Mouse (Mus musculus): ENCODE data around the gene Cirbp. TPM values are rescaled to one million over a fixed set of nuclear protein-coding genes. Genes with fewer than 3 reads are reported as not detected.

Cirbp gene
- polyA plus RNA-seq, 1 experiment from 2014 or later: 91.8 TPM

DNA sequence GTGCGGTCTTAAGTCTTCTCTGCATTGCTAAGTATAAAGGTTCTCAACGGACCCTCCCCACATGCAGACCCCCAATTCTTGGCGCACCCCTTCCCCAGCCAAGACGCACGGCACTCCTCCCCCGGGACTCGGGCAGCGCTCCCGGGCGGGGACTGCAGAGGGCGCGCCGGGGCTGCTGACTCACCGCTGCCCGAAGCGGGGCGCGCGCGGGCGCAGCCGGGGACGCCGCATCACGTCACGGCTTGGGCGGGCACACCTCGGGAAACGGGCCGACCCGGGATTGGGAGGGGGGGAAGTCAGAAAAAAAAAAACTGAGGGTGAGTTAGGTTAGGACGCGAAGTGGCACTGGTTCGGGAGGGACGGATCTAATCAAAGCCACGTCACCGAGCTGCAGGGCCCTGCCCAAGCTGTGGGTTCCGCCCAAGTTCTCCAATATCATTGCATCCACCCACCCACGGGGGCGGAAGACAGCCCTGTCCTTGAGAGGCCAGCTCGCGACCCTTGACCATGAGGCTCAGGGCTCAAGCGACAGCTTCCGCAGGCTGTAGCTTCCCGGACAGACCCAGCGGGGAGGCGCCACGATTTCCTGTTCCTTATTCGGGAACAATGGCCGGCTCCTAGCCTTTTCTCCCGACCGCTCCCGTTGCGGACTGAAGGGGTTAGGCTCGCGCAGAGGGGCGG, 17.0 kb upstream of the Cirbp start:
- H3K4me3 ChIP-seq: peak overlapping the region; percentile 99
- under 1% methylated on average over 57 of the region's 57 CpGs for WGBS
- H3K9me3 ChIP-seq (replicated peaks): no peaks in the 10 kb centered on the region
- DNase-seq (ENCODE audit: low spot score): peak; percentile 92
- H3K27me3 ChIP-seq (ENCODE audit: low read depth, poor library complexity, severe bottlenecking): no peaks in the 10 kb centered on the region
- peak overlapping the region; percentile 100 for H3K27ac ChIP-seq (replicated peaks)
- H3K4me1 ChIP-seq: peaks cover 73% of the 10 kb centered on the region
- H3K36me3 ChIP-seq: peaks cover 72% of the 10 kb centered on the region

DNA sequence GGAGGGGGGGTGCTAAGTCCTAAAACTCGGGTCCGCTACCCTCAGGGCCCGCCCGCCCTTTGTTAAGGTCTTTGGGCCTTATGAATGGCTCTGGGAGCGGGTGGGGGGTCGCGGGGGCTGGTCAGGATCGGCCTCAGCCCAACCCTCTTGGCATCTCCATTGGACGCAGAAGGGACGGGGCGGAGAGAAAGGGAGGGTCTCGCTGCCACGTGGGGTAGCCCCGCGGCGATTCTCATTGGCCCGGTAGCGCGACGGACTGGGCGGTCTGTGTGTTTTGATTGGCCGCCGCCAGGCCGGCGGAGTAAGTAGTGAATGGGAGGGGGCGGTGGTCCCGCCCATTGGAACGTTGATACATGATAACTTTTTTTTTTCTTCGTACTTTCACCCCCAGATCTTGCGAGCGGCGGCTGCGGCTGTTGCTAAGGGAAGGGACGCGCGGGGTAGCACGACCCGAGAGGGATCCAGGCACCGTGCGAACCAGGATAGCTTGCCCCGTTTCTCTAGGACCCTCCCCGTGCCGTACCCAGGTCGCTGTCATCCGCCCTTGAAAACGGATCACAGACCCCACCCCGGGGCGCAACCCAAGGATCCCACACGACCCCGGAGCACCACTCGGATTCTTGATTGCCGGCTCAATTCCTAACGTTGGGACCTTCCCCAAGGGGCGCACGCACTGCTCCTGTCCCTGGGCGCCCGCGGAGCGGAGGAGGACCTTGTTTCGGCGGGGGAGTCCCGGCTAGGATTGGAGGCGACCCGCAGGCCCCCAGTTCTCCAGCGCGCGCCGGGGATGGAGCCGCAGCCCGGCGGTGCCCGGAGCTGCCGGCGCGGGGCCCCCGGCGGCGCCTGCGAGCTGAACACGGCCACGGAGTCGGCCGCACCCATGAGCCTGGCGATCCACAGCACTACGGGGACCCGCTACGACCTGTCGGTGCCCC, 16.2 kb upstream of the Cirbp start:
- no peaks in the 10 kb centered on the region for H3K9me3 ChIP-seq (replicated peaks)
- H3K4me3 ChIP-seq: peak overlapping the region; percentile 99
- H3K27me3 ChIP-seq (ENCODE audit: low read depth, poor library complexity, severe bottlenecking): no peaks in the 10 kb centered on the region
- peaks cover 73% of the 10 kb centered on the region for H3K4me1 ChIP-seq
- WGBS: under 1% methylated on average over 88 of the region's 88 CpGs
- peaks cover 72% of the 10 kb centered on the region for H3K36me3 ChIP-seq
- H3K27ac ChIP-seq (replicated peaks): peak overlapping the region; percentile 100
- DNase-seq (ENCODE audit: low spot score): peak; percentile 99

DNA sequence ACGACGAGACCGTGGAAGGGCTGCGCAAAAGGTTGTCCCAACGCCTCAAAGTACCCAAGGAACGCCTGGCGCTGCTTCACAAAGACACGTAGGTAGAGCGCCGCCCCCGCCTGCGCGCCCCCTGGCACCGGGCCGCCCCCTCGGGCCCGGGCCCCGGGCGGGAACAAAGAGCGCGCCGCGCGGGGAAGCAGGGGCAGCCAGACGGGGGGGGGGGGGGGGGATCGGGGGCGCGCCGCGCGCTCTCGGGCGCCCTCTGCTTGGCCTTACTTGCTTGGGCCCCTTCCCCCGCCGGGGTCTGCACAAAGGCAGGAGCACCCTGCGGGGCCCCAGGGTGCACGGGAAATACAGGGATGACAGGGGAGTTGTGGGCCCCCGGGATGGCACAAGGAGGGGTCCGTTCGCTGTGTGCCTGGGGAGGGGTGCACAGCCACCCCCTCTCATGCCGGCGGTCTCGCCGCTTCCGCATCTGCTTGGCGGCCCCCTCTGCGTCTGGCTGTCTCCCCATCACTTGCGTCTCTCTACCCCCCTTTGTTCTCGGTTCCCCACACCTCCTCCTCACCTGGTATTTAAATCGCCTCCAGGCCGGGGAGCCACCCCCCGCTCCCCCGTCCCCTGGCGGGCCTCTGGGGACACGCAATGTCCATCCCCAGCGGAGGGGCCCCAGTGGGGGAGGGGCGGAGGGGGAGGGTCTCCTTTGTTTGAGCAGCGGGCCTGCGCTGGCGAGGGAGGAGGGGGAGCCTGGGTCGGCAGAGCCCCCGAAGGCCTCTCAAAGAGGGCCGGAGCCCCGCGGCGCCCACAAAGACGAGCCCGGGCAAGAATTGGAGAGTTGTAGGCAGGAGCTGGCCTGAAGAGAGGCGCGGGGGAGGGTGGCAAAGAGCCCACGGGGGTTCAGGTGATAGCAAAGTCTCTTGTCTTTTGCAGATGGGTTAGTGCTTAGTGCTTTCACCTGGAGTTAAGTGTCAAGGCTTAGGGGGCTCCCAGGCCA, 15.3 kb upstream of the Cirbp start:
- under 1% methylated on average over 61 of the region's 71 CpGs for WGBS
- no peaks in the 10 kb centered on the region for H3K9me3 ChIP-seq (replicated peaks)
- DNase-seq (ENCODE audit: low spot score): peak; percentile 93
- H3K4me1 ChIP-seq: peaks cover 73% of the 10 kb centered on the region
- H3K27me3 ChIP-seq (ENCODE audit: low read depth, poor library complexity, severe bottlenecking): no peaks in the 10 kb centered on the region
- H3K4me3 ChIP-seq: peak overlapping the region; percentile 99
- peak overlapping the region; percentile 100 for H3K27ac ChIP-seq (replicated peaks)
- H3K36me3 ChIP-seq: peaks cover 72% of the 10 kb centered on the region

DNA sequence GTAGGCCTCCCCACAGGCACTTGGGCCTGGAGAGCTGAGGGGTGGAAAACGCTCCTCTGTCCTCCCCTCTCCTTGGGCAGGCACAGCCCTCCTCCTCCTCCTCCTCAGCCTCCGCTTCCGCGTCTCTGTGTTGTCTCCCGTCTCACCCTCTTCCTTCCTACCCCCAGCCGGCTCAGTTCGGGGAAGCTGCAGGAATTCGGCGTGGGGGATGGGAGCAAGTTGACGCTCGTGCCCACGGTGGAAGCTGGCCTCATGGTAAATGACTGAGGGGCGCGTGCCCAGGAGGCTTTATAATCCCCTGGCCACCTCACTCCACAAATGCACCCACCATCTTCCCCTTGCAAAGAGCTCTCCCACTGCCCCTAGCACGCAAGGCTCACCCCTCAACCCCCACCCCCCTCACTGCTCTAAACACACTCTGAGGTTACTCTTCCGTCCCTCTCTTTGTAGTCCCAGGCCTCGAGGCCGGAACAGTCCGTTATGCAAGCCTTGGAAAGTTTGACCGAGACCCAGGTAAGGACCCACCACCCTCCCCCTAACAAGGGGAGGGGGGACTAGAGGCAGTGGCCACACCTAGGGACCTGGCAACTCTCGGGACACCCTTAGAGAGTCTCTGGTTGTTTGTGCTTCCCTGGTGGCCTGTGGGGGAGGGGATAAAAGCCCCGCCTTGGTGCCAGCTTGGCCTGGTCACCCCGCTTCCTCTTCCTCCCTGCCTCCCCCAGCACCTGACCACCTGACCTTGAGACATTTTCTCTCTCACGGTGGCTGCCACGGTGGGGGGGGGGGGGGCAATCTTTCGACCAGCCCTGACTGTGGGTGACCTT, 14.4 kb upstream of the Cirbp start:
- peak; percentile 68 for DNase-seq (ENCODE audit: low spot score)
- peak overlapping the region; percentile 100 for H3K27ac ChIP-seq (replicated peaks)
- H3K27me3 ChIP-seq (ENCODE audit: low read depth, poor library complexity, severe bottlenecking): no peaks in the 10 kb centered on the region
- H3K36me3 ChIP-seq: peaks cover 72% of the 10 kb centered on the region
- 1% methylated on average over 25 of the region's 26 CpGs for WGBS
- peaks cover 73% of the 10 kb centered on the region for H3K4me1 ChIP-seq
- no peaks in the 10 kb centered on the region for H3K9me3 ChIP-seq (replicated peaks)
- H3K4me3 ChIP-seq: peak overlapping the region; percentile 99

DNA sequence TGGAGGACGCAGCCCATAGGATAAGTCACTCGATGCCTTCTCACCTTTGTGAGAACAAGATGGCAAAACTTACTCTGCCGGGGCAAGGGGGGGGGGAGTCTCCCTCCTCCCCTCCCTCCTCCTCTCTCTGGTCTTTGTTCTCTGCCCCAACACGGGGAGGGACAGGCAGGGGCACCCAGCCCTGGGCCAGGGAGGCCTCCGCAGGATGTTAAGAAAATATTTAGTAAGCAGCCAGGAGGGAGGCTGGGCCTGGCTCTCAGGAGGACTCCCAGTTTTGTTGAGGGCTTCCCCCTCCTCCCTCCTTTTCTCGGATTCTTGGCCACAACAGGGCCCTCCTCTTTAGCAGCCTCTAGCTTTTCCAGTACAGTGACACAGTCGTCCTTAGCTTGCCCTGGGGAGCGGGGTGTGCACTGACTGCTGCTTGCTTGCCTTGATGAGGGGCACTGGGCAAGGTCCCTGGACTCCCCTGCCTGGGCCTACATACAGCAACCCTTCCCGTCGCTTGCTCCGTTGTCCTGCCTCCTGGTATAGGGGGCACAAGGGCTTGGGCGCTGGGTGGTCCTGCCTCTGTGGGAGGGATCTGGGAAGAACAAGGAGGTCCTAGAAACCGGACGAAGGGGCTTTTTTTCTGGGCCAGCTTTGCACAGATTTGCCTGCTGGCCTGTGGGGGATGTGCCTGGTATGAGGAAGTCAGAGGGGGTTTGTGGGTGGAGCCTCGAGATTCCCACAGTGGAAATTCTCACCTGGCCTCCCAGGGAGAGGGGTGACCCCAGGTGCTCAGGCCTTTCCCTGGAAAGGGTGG, 13.5 kb upstream of the Cirbp start:
- no peaks in the 10 kb centered on the region for H3K9me3 ChIP-seq (replicated peaks)
- peaks cover 77% of the 10 kb centered on the region for H3K36me3 ChIP-seq
- H3K27me3 ChIP-seq (ENCODE audit: low read depth, poor library complexity, severe bottlenecking): no peaks in the 10 kb centered on the region
- peaks cover 73% of the 10 kb centered on the region for H3K4me1 ChIP-seq
- WGBS: 10% methylated on average over 15 of the region's 15 CpGs
- H3K27ac ChIP-seq (replicated peaks): peak overlapping the region; percentile 100
- peak overlapping the region; percentile 99 for H3K4me3 ChIP-seq
- peak; percentile 44 for DNase-seq (ENCODE audit: low spot score)

DNA sequence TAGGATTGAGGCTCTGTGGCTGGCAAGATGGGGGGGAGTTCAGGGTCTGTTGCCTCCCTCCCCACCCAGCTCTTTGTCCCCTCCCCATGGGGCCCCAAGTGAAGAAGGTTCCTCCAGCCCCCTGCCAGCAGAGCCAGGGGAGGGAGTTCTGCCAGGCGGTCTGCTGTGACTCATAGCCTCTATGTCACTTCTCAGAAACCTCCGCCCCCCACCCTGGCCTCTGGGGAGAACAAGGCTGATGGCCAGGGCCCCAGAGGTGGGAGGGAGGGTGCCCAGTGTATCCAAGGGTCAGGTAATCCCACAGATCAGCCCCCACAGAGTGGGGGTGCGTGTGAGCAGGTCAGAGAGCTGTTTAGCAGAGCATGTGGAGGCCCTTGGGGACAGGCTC, 12.9 kb upstream of the Cirbp start:
- H3K36me3 ChIP-seq: peaks cover 81% of the 10 kb centered on the region

DNA sequence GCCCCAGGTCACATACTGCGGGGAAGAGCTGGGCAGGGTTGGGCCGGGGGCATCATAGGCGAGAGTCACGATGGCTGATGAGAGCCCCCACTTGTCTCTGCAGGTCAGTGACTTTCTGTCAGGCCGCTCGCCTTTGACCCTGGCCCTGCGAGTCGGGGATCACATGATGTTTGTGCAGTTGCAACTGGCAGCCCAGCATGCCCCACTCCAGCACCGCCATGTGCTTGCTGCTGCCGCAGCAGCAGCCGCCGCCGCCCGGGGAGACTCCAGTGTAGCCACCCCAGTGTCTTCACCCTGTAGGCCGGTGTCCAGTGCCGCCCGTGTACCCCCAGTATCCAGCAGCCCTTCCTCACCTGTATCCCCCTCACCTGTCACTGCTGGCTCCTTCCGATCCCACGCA, 12.1 kb upstream of the Cirbp start:
- H3K4me1 ChIP-seq: peaks cover 75% of the 10 kb centered on the region
- peak overlapping the region; percentile 100 for H3K27ac ChIP-seq (replicated peaks)
- H3K27me3 ChIP-seq (ENCODE audit: low read depth, poor library complexity, severe bottlenecking): no peaks in the 10 kb centered on the region
- H3K4me3 ChIP-seq: peak overlapping the region; percentile 99
- WGBS: 85% methylated on average over 19 of the region's 19 CpGs
- DNase-seq (ENCODE audit: low spot score): no peak
- no peaks in the 10 kb centered on the region for H3K9me3 ChIP-seq (replicated peaks)
- peaks cover 81% of the 10 kb centered on the region for H3K36me3 ChIP-seq

More for the DNA sequence above, 12.9 kb upstream of the Cirbp start:
- 52% methylated on average over 3 of the region's 3 CpGs for WGBS
- Histone ChIP-seq H3K27ac (replicated peaks) (peak overlapping the region; percentile 100), H3K4me1 (peaks cover 73% of the 10 kb centered on the region), H3K9me3 (replicated peaks) (no peaks in the 10 kb centered on the region), H3K4me3 (peak overlapping the region; percentile 99), H3K27me3 (ENCODE audit: low read depth, poor library complexity, severe bottlenecking) (no peaks in the 10 kb centered on the region)
- DNase-seq (ENCODE audit: low spot score): no peak

DNA sequence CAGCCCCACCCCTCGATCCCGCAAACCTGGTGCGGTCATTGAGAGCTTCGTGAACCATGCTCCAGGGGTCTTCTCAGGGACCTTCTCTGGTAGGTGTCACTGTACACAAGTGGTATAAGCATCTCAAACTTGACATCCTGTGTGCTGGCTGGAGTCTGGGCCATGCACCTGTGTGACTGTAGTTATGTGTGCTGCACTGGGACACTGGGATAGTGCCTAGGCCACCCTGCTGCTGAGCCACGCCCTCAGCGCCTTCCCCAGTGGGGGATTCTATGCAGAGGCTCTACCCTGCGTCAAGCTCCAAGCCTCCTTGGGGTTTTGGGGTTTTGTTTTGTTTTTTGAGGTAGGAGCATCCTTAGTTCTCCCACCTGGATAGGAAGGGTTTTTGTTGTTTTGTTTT, 11.4 kb upstream of the Cirbp start:
- H3K27ac ChIP-seq (replicated peaks): peak overlapping the region; percentile 100; the same call in 1 of the 2 replicates

DNA sequence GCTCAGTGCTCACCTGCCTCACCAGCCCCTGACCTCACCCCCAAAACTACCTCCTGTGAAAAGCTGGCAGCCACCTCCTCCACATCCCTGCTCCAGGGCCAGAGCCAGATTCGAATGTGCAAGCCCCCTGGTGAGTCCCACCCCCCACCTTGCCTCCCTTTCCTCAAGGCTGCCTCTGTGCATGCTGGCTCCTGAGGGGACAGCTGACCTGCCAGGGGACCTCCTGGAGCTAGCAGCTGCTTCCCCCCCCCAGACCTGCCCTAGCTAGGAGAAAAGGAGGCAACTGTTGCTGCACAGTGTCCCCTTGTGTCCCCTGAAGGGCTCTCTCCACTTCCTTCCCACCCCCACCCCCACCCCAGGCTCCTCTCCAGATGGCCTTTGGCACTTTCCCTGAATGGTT, 10.5 kb upstream of the Cirbp start:
- H3K36me3 ChIP-seq: peaks cover 75% of the 10 kb centered on the region
- 79% methylated on average over 1 of the region's 1 CpGs for WGBS

More for the DNA sequence above, 11.4 kb upstream of the Cirbp start:
- no peaks in the 10 kb centered on the region for H3K9me3 ChIP-seq (replicated peaks)
- peak overlapping the region; percentile 99 for H3K4me3 ChIP-seq
- H3K27me3 ChIP-seq (ENCODE audit: low read depth, poor library complexity, severe bottlenecking): no peaks in the 10 kb centered on the region
- WGBS: 93% methylated on average over 7 of the region's 7 CpGs
- peaks cover 81% of the 10 kb centered on the region for H3K36me3 ChIP-seq
- peaks cover 82% of the 10 kb centered on the region for H3K4me1 ChIP-seq
- DNase-seq (ENCODE audit: low spot score): no peak

DNA sequence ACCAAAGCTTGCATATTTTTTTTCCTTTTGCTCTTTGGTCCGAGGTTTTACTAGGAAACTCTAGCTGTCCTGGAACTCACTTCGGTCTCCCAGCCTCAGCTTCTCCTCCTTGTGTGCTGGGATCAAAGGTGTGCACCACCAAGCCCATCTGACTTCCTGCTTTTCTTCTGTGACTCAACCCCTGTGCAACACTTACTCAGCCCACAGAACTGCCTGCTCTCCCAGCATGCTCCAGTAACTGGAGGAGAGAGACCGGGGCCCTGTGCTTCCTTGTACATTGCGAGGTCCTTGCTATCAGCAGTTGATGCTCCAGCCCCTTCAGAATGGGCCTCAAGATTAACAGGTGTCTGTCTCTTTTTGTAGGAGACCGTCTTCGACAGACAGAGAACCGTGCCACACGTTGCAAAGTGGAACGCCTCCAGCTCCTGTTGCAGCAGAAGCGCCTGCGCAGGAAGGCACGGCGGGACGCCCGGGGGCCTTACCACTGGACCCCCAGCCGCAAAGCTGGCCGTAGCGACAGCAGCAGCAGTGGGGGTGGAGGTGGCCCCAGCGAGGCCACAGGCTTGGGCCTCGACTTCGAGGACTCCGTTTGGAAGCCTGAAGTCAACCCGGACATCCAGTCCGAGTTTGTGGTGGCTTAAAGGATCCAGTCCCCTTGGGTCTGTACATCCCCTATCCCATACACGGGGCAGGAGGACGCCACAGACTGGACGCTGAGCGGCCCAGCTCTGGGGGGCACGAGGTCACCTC, 9.6 kb upstream of the Cirbp start:
- Histone ChIP-seq H3K4me1 (peaks cover 100% of the 10 kb centered on the region), H3K36me3 (peaks cover 66% of the 10 kb centered on the region), H3K9me3 (replicated peaks) (no peaks in the 10 kb centered on the region), H3K27me3 (ENCODE audit: low read depth, poor library complexity, severe bottlenecking) (no peaks in the 10 kb centered on the region), H3K4me3 (peak overlapping the region; percentile 27; the same call in 1 of the 2 replicates), H3K27ac (replicated peaks) (peak overlapping the region; percentile 19)
- WGBS: 91% methylated on average over 29 of the region's 29 CpGs
- DNase-seq (ENCODE audit: low spot score): no peak

More for the DNA sequence above, 10.5 kb upstream of the Cirbp start:
- Histone ChIP-seq H3K9me3 (replicated peaks) (no peaks in the 10 kb centered on the region), H3K4me3 (peak overlapping the region; percentile 99), H3K27ac (replicated peaks) (0 out of 2 replicates have a peak overlapping the region, but pooled peaks have one; percentile 23), H3K27me3 (ENCODE audit: low read depth, poor library complexity, severe bottlenecking) (no peaks in the 10 kb centered on the region), H3K4me1 (peaks cover 91% of the 10 kb centered on the region)
- no peak for DNase-seq (ENCODE audit: low spot score)

Measured in midbrain, embryonic 10.5 days (tissue).